Mouse (Mus musculus): Measurements from ENCODE around the gene Mrpl24. TPM values are rescaled to one million over a fixed set of nuclear protein-coding genes. Genes with fewer than 3 reads are reported as not detected.

Mrpl24 gene
- polyA plus RNA-seq, 1 experiment: 114 TPM

- Histone ChIP-seq H3K4me2 (ENCODE audit: low read depth) (peak overlapping the region; percentile 38), H3ac (ENCODE audit: control insufficient read depth, insufficient read length) (no peak overlapping the region), H3K27me3 (ENCODE audit: control insufficient read depth, insufficient read depth, insufficient read length) (no peaks in the 10 kb centered on the region), H3K79me2 (ENCODE audit: control insufficient read depth, insufficient read depth) (no peaks in the 10 kb centered on the region), H3K36me3 (ENCODE audit: control insufficient read depth, insufficient read depth) (peaks cover 6% of the 10 kb centered on the region), H3K4me3 (no peak overlapping the region)
- TF ChIP-seq TCF3 (IDR thresholded peaks at IDR 0.05; ENCODE audit: insufficient read length, low read depth): no peak
- no peak for TF ChIP-seq REST (IDR thresholded peaks at IDR 0.05; ENCODE audit: insufficient read depth, insufficient read length)
- TF ChIP-seq MYOG (IDR thresholded peaks at IDR 0.05; ENCODE audit: control insufficient read depth in 1 of 3, insufficient read depth in 1 of 3, insufficient read length in 2 of 3, low read depth in 2 of 3): no peak
- no peak for TF ChIP-seq MYOD1 (IDR thresholded peaks at IDR 0.05; ENCODE audit: control insufficient read depth in 1 of 3, insufficient read length in 2 of 3, low read depth in 2 of 3)
- TF ChIP-seq POLR2A (IDR thresholded peaks at IDR 0.05; ENCODE audit: insufficient read length, low read depth): no peak
- TF ChIP-seq TCF12 (IDR thresholded peaks at IDR 0.05; ENCODE audit: insufficient read depth, poor library complexity, severe bottlenecking): no peak
- no peak for TF ChIP-seq USF1 (IDR thresholded peaks at IDR 0.05; ENCODE audit: low read depth)
- TF ChIP-seq MAX (IDR thresholded peaks at IDR 0.05; ENCODE audit: low read depth): no peak
- TF ChIP-seq CEBPB (IDR thresholded peaks at IDR 0.05; ENCODE audit: insufficient read depth, poor library complexity, severe bottlenecking): no peak
- no peak for TF ChIP-seq E2F4 (IDR thresholded peaks at IDR 0.05; ENCODE audit: insufficient read depth)
- no peak for TF ChIP-seq POLR2AphosphoS2 (IDR thresholded peaks at IDR 0.05; ENCODE audit: insufficient read length, low read depth)
- TF ChIP-seq SRF (IDR thresholded peaks at IDR 0.05; ENCODE audit: control insufficient read depth, insufficient read length, low read depth): no peak
These were observed 27.2 kb downstream of the Mrpl24 start for GRCm38 (mm10) chr3:87946541-87946860.

- Histone ChIP-seq H3K27me3 (ENCODE audit: control insufficient read depth, insufficient read depth, insufficient read length) (no peaks in the 10 kb centered on the region), H3K79me2 (ENCODE audit: control insufficient read depth, insufficient read depth) (no peaks in the 10 kb centered on the region), H3K4me3 (no peak overlapping the region), H3ac (ENCODE audit: control insufficient read depth, insufficient read length) (no peak overlapping the region), H3K36me3 (ENCODE audit: control insufficient read depth, insufficient read depth) (no peaks in the 10 kb centered on the region), H3K4me2 (ENCODE audit: low read depth) (no peak overlapping the region)
- TF ChIP-seq MAX (IDR thresholded peaks at IDR 0.05; ENCODE audit: low read depth): no peak
- TF ChIP-seq POLR2AphosphoS2 (IDR thresholded peaks at IDR 0.05; ENCODE audit: insufficient read length, low read depth): no peak
- TF ChIP-seq REST (IDR thresholded peaks at IDR 0.05; ENCODE audit: insufficient read depth, insufficient read length): no peak
- no peak for TF ChIP-seq USF1 (IDR thresholded peaks at IDR 0.05; ENCODE audit: low read depth)
- no peak for TF ChIP-seq TCF3 (IDR thresholded peaks at IDR 0.05; ENCODE audit: insufficient read length, low read depth)
- no peak for TF ChIP-seq SRF (IDR thresholded peaks at IDR 0.05; ENCODE audit: control insufficient read depth, insufficient read length, low read depth)
- TF ChIP-seq POLR2A (IDR thresholded peaks at IDR 0.05; ENCODE audit: insufficient read length, low read depth): no peak
- no peak for TF ChIP-seq MYOD1 (IDR thresholded peaks at IDR 0.05; ENCODE audit: control insufficient read depth in 1 of 3, insufficient read length in 2 of 3, low read depth in 2 of 3)
- TF ChIP-seq CEBPB (IDR thresholded peaks at IDR 0.05; ENCODE audit: insufficient read depth, poor library complexity, severe bottlenecking): no peak
- no peak for TF ChIP-seq MYOG (IDR thresholded peaks at IDR 0.05; ENCODE audit: control insufficient read depth in 1 of 3, insufficient read depth in 1 of 3, insufficient read length in 2 of 3, low read depth in 2 of 3)
- TF ChIP-seq TCF12 (IDR thresholded peaks at IDR 0.05; ENCODE audit: insufficient read depth, poor library complexity, severe bottlenecking): no peak
- no peak for TF ChIP-seq E2F4 (IDR thresholded peaks at IDR 0.05; ENCODE audit: insufficient read depth)
These were observed 27.9 kb downstream of the Mrpl24 start for GRCm38 (mm10) chr3:87947056-87947810.

GRCm38 (mm10) chr3:87947811-87948199 is 28.5 kb downstream of the Mrpl24 start:
- H3K4me3 ChIP-seq: peak overlapping the region; percentile 25
- H3K4me2 ChIP-seq (ENCODE audit: low read depth): peak overlapping the region; percentile 21
- TF ChIP-seq E2F4 (IDR thresholded peaks at IDR 0.05; ENCODE audit: insufficient read depth) (no peak), MAX (IDR thresholded peaks at IDR 0.05; ENCODE audit: low read depth) (no peak), MYOG (IDR thresholded peaks at IDR 0.05; ENCODE audit: control insufficient read depth in 1 of 3, insufficient read depth in 1 of 3, insufficient read length in 2 of 3, low read depth in 2 of 3) (no peak), POLR2A (IDR thresholded peaks at IDR 0.05; ENCODE audit: insufficient read length, low read depth) (no peak), TCF3 (IDR thresholded peaks at IDR 0.05; ENCODE audit: insufficient read length, low read depth) (no peak), POLR2AphosphoS2 (IDR thresholded peaks at IDR 0.05; ENCODE audit: insufficient read length, low read depth) (no peak), USF1 (IDR thresholded peaks at IDR 0.05; ENCODE audit: low read depth) (no peak), CEBPB (IDR thresholded peaks at IDR 0.05; ENCODE audit: insufficient read depth, poor library complexity, severe bottlenecking) (no peak)
- no peak overlapping the region for H3ac ChIP-seq (ENCODE audit: control insufficient read depth, insufficient read length)
- H3K36me3 ChIP-seq (ENCODE audit: control insufficient read depth, insufficient read depth): no peaks in the 10 kb centered on the region
- H3K79me2 ChIP-seq (ENCODE audit: control insufficient read depth, insufficient read depth): no peaks in the 10 kb centered on the region
- H3K27me3 ChIP-seq (ENCODE audit: control insufficient read depth, insufficient read depth, insufficient read length): no peaks in the 10 kb centered on the region

- peak within 1 kb of the TSS; percentile 25 for H3K4me3 ChIP-seq
- no peak within 1 kb of the TSS for H3ac ChIP-seq (ENCODE audit: control insufficient read depth, insufficient read length)
- H3K36me3 ChIP-seq (ENCODE audit: control insufficient read depth, insufficient read depth): no peaks in the 10 kb centered on the region
- peak within 1 kb of the TSS; percentile 76 for H3K4me2 ChIP-seq (ENCODE audit: low read depth)
- peak; percentile 46 for TF ChIP-seq POLR2A (IDR thresholded peaks at IDR 0.05; ENCODE audit: insufficient read length, low read depth)
- no peak for TF ChIP-seq CEBPB (IDR thresholded peaks at IDR 0.05; ENCODE audit: insufficient read depth, poor library complexity, severe bottlenecking)
- no peaks in the 10 kb centered on the region for H3K79me2 ChIP-seq (ENCODE audit: control insufficient read depth, insufficient read depth)
- no peaks in the 10 kb centered on the region for H3K27me3 ChIP-seq (ENCODE audit: control insufficient read depth, insufficient read depth, insufficient read length)
These were observed 29.3 kb downstream of the Mrpl24 start, which contains the start of gene Crabp2 for GRCm38 (mm10) chr3:87948378-87949265. Gene Crabp2 (plus strand): TSS chr3:87948666.

Data from myocyte (in vitro differentiated cells).